Mouse (Mus musculus): ENCODE measurements around the gene Lysmd1. TPM values are rescaled to one million over a fixed set of nuclear protein-coding genes. Genes with fewer than 3 reads are reported as not detected.

Lysmd1 gene
- polyA plus RNA-seq, 1 experiment from 2014 or later = 8.2 TPM

GRCm38 (mm10) chr3:95107898-95108297, 26.0 kb upstream of the Lysmd1 start:
- H3K9ac ChIP-seq = no peak overlapping the region
- H3K4me1 ChIP-seq (ENCODE audit: insufficient read depth) = peaks cover 7% of the 10 kb centered on the region; the same call in 1 of the 2 replicates
- no peak overlapping the region for H3K4me2 ChIP-seq
- H3K27ac ChIP-seq (ENCODE audit: low read depth) = no peak overlapping the region
- ATAC-seq (ENCODE audit: insufficient read depth) = no peak
- WGBS = 60% methylated on average over 2 of the region's 2 CpGs
- DNase-seq = peak; percentile 61
- H3K9me3 ChIP-seq (ENCODE audit: low read depth, low read length) = no peaks in the 10 kb centered on the region
- H3K4me3 ChIP-seq (ENCODE audit: low read depth, low read length) = no peak overlapping the region
- TF ChIP-seq CTCF (IDR thresholded peaks at IDR 0.05; ENCODE audit: low read depth) = peak; percentile 27
- H3K27me3 ChIP-seq (ENCODE audit: insufficient read depth, low read length) = no peaks in the 10 kb centered on the region
- no peaks in the 10 kb centered on the region for H3K36me3 ChIP-seq (ENCODE audit: insufficient read depth)

- under 1% methylated on average over 54 of the region's 54 CpGs for WGBS
- H3K27ac ChIP-seq (ENCODE audit: low read depth) = peak within 1 kb of the TSS; percentile 98
- TF ChIP-seq CTCF (IDR thresholded peaks at IDR 0.05; ENCODE audit: low read depth) = 0 out of 2 replicates have a peak, but pooled peaks have one; percentile 1
Observed at GRCm38 (mm10) chr3:95110911-95111726, 22.8 kb upstream of the Lysmd1 start, which contains the start of gene Vps72. TSS of gene Vps72 (plus strand) at chr3:95111022.

GRCm38 (mm10) chr3:95112760-95113159, 21.1 kb upstream of the Lysmd1 start:
- 96% methylated on average over 1 of the region's 1 CpGs for WGBS
- DNase-seq (no peak), ATAC-seq (ENCODE audit: insufficient read depth) (no peak)
- H3K9ac ChIP-seq = no peak overlapping the region
- peak overlapping the region; percentile 60 for H3K4me2 ChIP-seq
- H3K4me1 ChIP-seq (ENCODE audit: insufficient read depth) = peaks cover 7% of the 10 kb centered on the region; the same call in 1 of the 2 replicates
- H3K9me3 ChIP-seq (ENCODE audit: low read depth, low read length) = no peaks in the 10 kb centered on the region
- TF ChIP-seq CTCF (IDR thresholded peaks at IDR 0.05; ENCODE audit: low read depth) = no peak
- no peaks in the 10 kb centered on the region for H3K27me3 ChIP-seq (ENCODE audit: insufficient read depth, low read length)
- H3K27ac ChIP-seq (ENCODE audit: low read depth) = no peak overlapping the region
- H3K36me3 ChIP-seq (ENCODE audit: insufficient read depth) = peaks cover 30% of the 10 kb centered on the region
- peak overlapping the region; percentile 75; the same call in 1 of the 2 replicates for H3K4me3 ChIP-seq (ENCODE audit: low read depth, low read length)

More at GRCm38 (mm10) chr3:95110911-95111726, 22.8 kb upstream of the Lysmd1 start, which contains the start of gene Vps72:
- peak within 1 kb of the TSS; percentile 89 for H3K9ac ChIP-seq
- H3K4me1 ChIP-seq (ENCODE audit: insufficient read depth) = peaks cover 7% of the 10 kb centered on the region; the same call in 1 of the 2 replicates
- ATAC-seq (ENCODE audit: insufficient read depth) (peak; percentile 73), DNase-seq (peak; percentile 96)
- H3K9me3 ChIP-seq (ENCODE audit: low read depth, low read length) = no peaks in the 10 kb centered on the region
- H3K27me3 ChIP-seq (ENCODE audit: insufficient read depth, low read length) = no peaks in the 10 kb centered on the region
- peak within 1 kb of the TSS; percentile 75 for H3K4me3 ChIP-seq (ENCODE audit: low read depth, low read length)
- peak within 1 kb of the TSS; percentile 60 for H3K4me2 ChIP-seq
- peaks cover 17% of the 10 kb centered on the region for H3K36me3 ChIP-seq (ENCODE audit: insufficient read depth)

- ATAC-seq (ENCODE audit: insufficient read depth) (no peak), DNase-seq (no peak)
- H3K36me3 ChIP-seq (ENCODE audit: insufficient read depth) = peaks cover 80% of the 10 kb centered on the region
- no peak overlapping the region for H3K9ac ChIP-seq
- H3K9me3 ChIP-seq (ENCODE audit: low read depth, low read length) = no peaks in the 10 kb centered on the region
- H3K4me1 ChIP-seq (ENCODE audit: insufficient read depth) = no peaks in the 10 kb centered on the region
- no peak overlapping the region for H3K4me2 ChIP-seq
- no peaks in the 10 kb centered on the region for H3K27me3 ChIP-seq (ENCODE audit: insufficient read depth, low read length)
- H3K4me3 ChIP-seq (ENCODE audit: low read depth, low read length) = no peak overlapping the region
- TF ChIP-seq CTCF (IDR thresholded peaks at IDR 0.05; ENCODE audit: low read depth) = no peak
- no peak overlapping the region for H3K27ac ChIP-seq (ENCODE audit: low read depth)
- WGBS = 93% methylated on average over 2 of the region's 2 CpGs
Observed at GRCm38 (mm10) chr3:95117751-95118150, 16.1 kb upstream of the Lysmd1 start.

- no peaks in the 10 kb centered on the region for H3K9me3 ChIP-seq (ENCODE audit: low read depth, low read length)
- H3K36me3 ChIP-seq (ENCODE audit: insufficient read depth) = peaks cover 67% of the 10 kb centered on the region
- no peaks in the 10 kb centered on the region for H3K27me3 ChIP-seq (ENCODE audit: insufficient read depth, low read length)
- DNase-seq (peak; percentile 69), ATAC-seq (ENCODE audit: insufficient read depth) (peak; percentile 59)
- whole genome bisulfite sequencing = 52% methylated on average over 6 of the region's 6 CpGs
- H3K27ac ChIP-seq (ENCODE audit: low read depth) = peak overlapping the region; percentile 73
- H3K4me2 ChIP-seq = no peak overlapping the region
- H3K9ac ChIP-seq = no peak overlapping the region
- no peak overlapping the region for H3K4me3 ChIP-seq (ENCODE audit: low read depth, low read length)
- H3K4me1 ChIP-seq (ENCODE audit: insufficient read depth) = peaks cover 5% of the 10 kb centered on the region
- no peak for TF ChIP-seq CTCF (IDR thresholded peaks at IDR 0.05; ENCODE audit: low read depth)
Observed at GRCm38 (mm10) chr3:95121580-95121979, 12.3 kb upstream of the Lysmd1 start.

- no peaks in the 10 kb centered on the region for H3K27me3 ChIP-seq (ENCODE audit: insufficient read depth, low read length)
- no peak within 1 kb of the TSS for H3K4me3 ChIP-seq (ENCODE audit: low read depth, low read length)
- H3K27ac ChIP-seq (ENCODE audit: low read depth) = peak within 1 kb of the TSS; percentile 47
- 51% methylated on average over 6 of the region's 6 CpGs for WGBS
- H3K9me3 ChIP-seq (ENCODE audit: low read depth, low read length) = no peaks in the 10 kb centered on the region
- TF ChIP-seq CTCF (IDR thresholded peaks at IDR 0.05; ENCODE audit: low read depth) = peak; percentile 71
- H3K36me3 ChIP-seq (ENCODE audit: insufficient read depth) = peaks cover 50% of the 10 kb centered on the region
- H3K4me2 ChIP-seq = no peak within 1 kb of the TSS
- peak; percentile 32; the same call in 1 of the 2 replicates for ATAC-seq (ENCODE audit: insufficient read depth)
- DNase-seq = peak; percentile 29
- peaks cover 5% of the 10 kb centered on the region for H3K4me1 ChIP-seq (ENCODE audit: insufficient read depth)
- no peak within 1 kb of the TSS; the same call in 1 of the 2 replicates for H3K9ac ChIP-seq
Observed at GRCm38 (mm10) chr3:95124246-95124645, 9.6 kb upstream of the Lysmd1 start, which contains the start of gene Tmod4. TSS of gene Tmod4 (plus strand) at chr3:95124476.

GRCm38 (mm10) chr3:95124972-95125371, 8.9 kb upstream of the Lysmd1 start:
- no peaks in the 10 kb centered on the region for H3K9me3 ChIP-seq (ENCODE audit: low read depth, low read length)
- no peaks in the 10 kb centered on the region for H3K27me3 ChIP-seq (ENCODE audit: insufficient read depth, low read length)
- H3K4me2 ChIP-seq = no peak overlapping the region
- H3K4me3 ChIP-seq (ENCODE audit: low read depth, low read length) = no peak overlapping the region
- H3K4me1 ChIP-seq (ENCODE audit: insufficient read depth) = peaks cover 5% of the 10 kb centered on the region
- H3K36me3 ChIP-seq (ENCODE audit: insufficient read depth) = peaks cover 49% of the 10 kb centered on the region
- peak; percentile 39; the same call in 1 of the 2 replicates for ATAC-seq (ENCODE audit: insufficient read depth)
- H3K9ac ChIP-seq = no peak overlapping the region; the same call in 1 of the 2 replicates
- peak overlapping the region; percentile 47 for H3K27ac ChIP-seq (ENCODE audit: low read depth)
- no peak for TF ChIP-seq CTCF (IDR thresholded peaks at IDR 0.05; ENCODE audit: low read depth)
- peak; percentile 81 for DNase-seq
- 4% methylated on average over 5 of the region's 5 CpGs for WGBS

Data from lung, embryonic 14.5 days (tissue).